Mouse (Mus musculus) forebrain, embryonic 11.5 days (tissue): Measurements from ENCODE around the gene Atg4a. TPM values are rescaled to one million over a fixed set of nuclear protein-coding genes. Genes with fewer than 3 reads are reported as not detected.

Source experiments
- ATAC-seq: fragments of 200-750 bp; cut with Nextera tagmentation; replicated peaks from 2 replicates; pipeline ENCODE4 v1.8.0; 2017; ENCODE audit warnings: moderate TSS enrichment; ENCODE audit not compliant: low FRiP score
- DNase-seq: peaks from one replicate; pipeline ENCODE4 v3.0.0-alpha.2; 2017; ENCODE audit warnings: low spot score
- H3K27ac ChIP-seq: fragments of 300-500 bp; sonication (generic); 2 replicates; pipeline ENCODE4 v1.5.1; 2014; ENCODE audit warnings: low read depth, low read length
- H3K27me3 ChIP-seq: fragments of 300-500 bp; sonication (generic); 2 replicates; pipeline ENCODE4 v1.6.1; 2014; ENCODE audit warnings: mild to moderate bottlenecking, low read length, mixed read lengths; ENCODE audit not compliant: control insufficient read depth, insufficient read depth
- H3K36me3 ChIP-seq: fragments of 300-500 bp; sonication (generic); 2 replicates; pipeline ENCODE4 v1.6.1; 2014; ENCODE audit warnings: mild to moderate bottlenecking, low read length, moderate library complexity, mixed read lengths; ENCODE audit not compliant: control insufficient read depth, insufficient read depth
- H3K4me1 ChIP-seq: fragments of 300-500 bp; sonication (generic); replicated peaks from 2 replicates; pipeline ENCODE4 v1.6.1; 2014; ENCODE audit warnings: low read length, mixed read lengths; ENCODE audit not compliant: control insufficient read depth, insufficient read depth
- H3K4me2 ChIP-seq: fragments of 300-500 bp; sonication (generic); 2 replicates; pipeline ENCODE4 v1.6.1; 2014; ENCODE audit warnings: low read depth, mild to moderate bottlenecking, low read length, moderate library complexity, mixed read lengths; ENCODE audit not compliant: severe bottlenecking
- H3K4me3 ChIP-seq: fragments of 300-500 bp; sonication (generic); 2 replicates; pipeline ENCODE4 v1.5.1; 2014; ENCODE audit warnings: low read depth, low read length
- H3K9ac ChIP-seq: fragments of 300-500 bp; sonication (generic); 2 replicates; pipeline ENCODE4 v1.6.1; 2014; ENCODE audit warnings: low read length
- H3K9me3 ChIP-seq: fragments of 300-500 bp; sonication (generic); 2 replicates; pipeline ENCODE4 v1.6.1; 2016; ENCODE audit warnings: low read length, mixed read lengths; ENCODE audit not compliant: control insufficient read depth
- WGBS: fragments of 180-500 bp; shearing (Covaris S2); extraction: QIAGEN DNeasy Blood & Tissue Kit; methylation state at CpG from one replicate; pipeline ENCODE4 v1.1.7; 2014; 5-methylcytosine and 5-hydroxymethylcytosine counted together
- polyA plus RNA-seq: library from polyadenylated mRNA; unstranded; fragments of >200 nt; fragmentation: Nextera tagmentation; extraction: Ambion mirVana; gene quantifications from 2 replicates; pipeline ENCODE4 v1.2.1, GENCODE M21; 2014

The Atg4a gene
- polyA plus RNA-seq, 1 experiment from 2014 or later: 13.6 TPM

- Histone ChIP-seq H3K27me3 (peaks cover 18% of the 10 kb centered on the region), H3K27ac (no peak overlapping the region), H3K9ac (no peak overlapping the region), H3K9me3 (no peaks in the 10 kb centered on the region), H3K4me1 (no peaks in the 10 kb centered on the region), H3K4me2 (no peak overlapping the region), H3K4me3 (no peak overlapping the region), H3K36me3 (no peaks in the 10 kb centered on the region)
- DNase-seq (no peak), ATAC-seq (no peak)
- WGBS: 82% methylated on average over 2 of the region's 2 CpGs
These were observed 22.8 kb downstream of the Atg4a start for GRCm38 (mm10) chrX:140979546-140979945.

- 81% methylated on average over 4 of the region's 4 CpGs for WGBS
- Histone ChIP-seq H3K9ac (no peak overlapping the region), H3K4me2 (no peak overlapping the region), H3K4me3 (no peak overlapping the region), H3K27ac (no peak overlapping the region), H3K27me3 (peaks cover 19% of the 10 kb centered on the region), H3K4me1 (no peaks in the 10 kb centered on the region), H3K36me3 (no peaks in the 10 kb centered on the region), H3K9me3 (no peaks in the 10 kb centered on the region)
- no peak for DNase-seq
- no peak for ATAC-seq
These were observed 23.5 kb downstream of the Atg4a start for GRCm38 (mm10) chrX:140980163-140980562.

- peaks cover 32% of the 10 kb centered on the region for H3K27me3 ChIP-seq
- no peak for DNase-seq
- 63% methylated on average over 6 of the region's 6 CpGs for WGBS
These were observed 26.7 kb downstream of the Atg4a start for GRCm38 (mm10) chrX:140983206-140983960.

GRCm38 (mm10) chrX:140984795-140985194 is 28.1 kb downstream of the Atg4a start:
- no peaks in the 10 kb centered on the region for H3K36me3 ChIP-seq
- peaks cover 37% of the 10 kb centered on the region for H3K27me3 ChIP-seq
- no peaks in the 10 kb centered on the region for H3K9me3 ChIP-seq
- ATAC-seq (no peak), DNase-seq (no peak)
- no peak overlapping the region for H3K4me3 ChIP-seq
- no peaks in the 10 kb centered on the region for H3K4me1 ChIP-seq
- H3K27ac ChIP-seq: no peak overlapping the region
- no peak overlapping the region for H3K4me2 ChIP-seq
- no peak overlapping the region for H3K9ac ChIP-seq
- 72% methylated on average over 6 of the region's 6 CpGs for WGBS

More at GRCm38 (mm10) chrX:140983206-140983960, 26.7 kb downstream of the Atg4a start:
- Histone ChIP-seq H3K4me3 (no peak overlapping the region), H3K36me3 (no peaks in the 10 kb centered on the region), H3K4me1 (no peaks in the 10 kb centered on the region), H3K9ac (no peak overlapping the region), H3K9me3 (no peaks in the 10 kb centered on the region), H3K4me2 (no peak overlapping the region), H3K27ac (no peak overlapping the region)
- ATAC-seq: no peak

GRCm38 (mm10) chrX:140985256-140985655 is 28.5 kb downstream of the Atg4a start:
- H3K27ac ChIP-seq: no peak overlapping the region
- no peak for DNase-seq
- no peaks in the 10 kb centered on the region for H3K36me3 ChIP-seq
- no peaks in the 10 kb centered on the region for H3K4me1 ChIP-seq
- H3K9ac ChIP-seq: no peak overlapping the region
- no peak for ATAC-seq
- 77% methylated on average over 2 of the region's 2 CpGs for WGBS
- H3K9me3 ChIP-seq: no peaks in the 10 kb centered on the region
- H3K4me3 ChIP-seq: no peak overlapping the region
- peaks cover 37% of the 10 kb centered on the region for H3K27me3 ChIP-seq
- no peak overlapping the region for H3K4me2 ChIP-seq

- WGBS: 78% methylated on average over 1 of the region's 1 CpGs
- H3K4me1 ChIP-seq: no peaks in the 10 kb centered on the region
- H3K9ac ChIP-seq: no peak overlapping the region
- no peak overlapping the region for H3K4me2 ChIP-seq
- H3K27ac ChIP-seq: no peak overlapping the region
- no peaks in the 10 kb centered on the region for H3K36me3 ChIP-seq
- no peaks in the 10 kb centered on the region for H3K9me3 ChIP-seq
- peaks cover 14% of the 10 kb centered on the region; the same call in 1 of the 2 replicates for H3K27me3 ChIP-seq
- DNase-seq: no peak
- peak; percentile 71 for ATAC-seq
- H3K4me3 ChIP-seq: no peak overlapping the region
These were observed 40.3 kb downstream of the Atg4a start for GRCm38 (mm10) chrX:140996909-140997516.

- Histone ChIP-seq H3K4me2 (no peak overlapping the region), H3K9ac (no peak overlapping the region), H3K4me3 (no peak overlapping the region), H3K9me3 (no peaks in the 10 kb centered on the region), H3K27me3 (peaks cover 14% of the 10 kb centered on the region; the same call in 1 of the 2 replicates), H3K4me1 (no peaks in the 10 kb centered on the region), H3K27ac (no peak overlapping the region), H3K36me3 (no peaks in the 10 kb centered on the region)
- ATAC-seq: no peak
- WGBS: 60% methylated on average over 1 of the region's 1 CpGs
- no peak for DNase-seq
These were observed 41.3 kb downstream of the Atg4a start for GRCm38 (mm10) chrX:140997912-140998545.

GRCm38 (mm10) chrX:140998885-140999284 is 42.2 kb downstream of the Atg4a start:
- DNase-seq: no peak
- ATAC-seq: no peak
- no peak overlapping the region for H3K4me2 ChIP-seq
- no peaks in the 10 kb centered on the region for H3K36me3 ChIP-seq
- no peaks in the 10 kb centered on the region for H3K9me3 ChIP-seq
- H3K4me3 ChIP-seq: no peak overlapping the region
- H3K4me1 ChIP-seq: no peaks in the 10 kb centered on the region
- no peak overlapping the region for H3K27ac ChIP-seq
- no peak overlapping the region for H3K9ac ChIP-seq
- peaks cover 12% of the 10 kb centered on the region; the same call in 1 of the 2 replicates for H3K27me3 ChIP-seq
